Mouse (Mus musculus) CH12.LX (cell line): ENCODE measurements around the gene Gbe1. TPM values are rescaled to one million over a fixed set of nuclear protein-coding genes. Genes with fewer than 3 reads are reported as not detected.

ENCODE experiments used
- DNase-seq: peaks from one replicate; pipeline ENCODE4 v3.0.0-alpha.2; 2013; ENCODE audit errors: extremely low read depth
- H3K27ac ChIP-seq: 2 replicates; pipeline ENCODE4 v1.5.1; 2012; ENCODE audit warnings: low read depth, mild to moderate bottlenecking, control low read depth, moderate library complexity; ENCODE audit not compliant: insufficient read depth
- H3K27me3 ChIP-seq: replicated peaks from 2 replicates; pipeline ENCODE3; 2012; ENCODE audit warnings: inconsistent platforms
- H3K36me3 ChIP-seq, 2 experiments: replicated peaks in 1 of 2; 2 replicates each; pipeline versions ENCODE3 to v1.6.1; 2012; ENCODE audit warnings: inconsistent platforms in 1 of 2, low read length in 1 of 2, mild to moderate bottlenecking in 1 of 2, mixed read lengths in 1 of 2, moderate library complexity in 1 of 2; ENCODE audit not compliant: control insufficient read depth in 1 of 2, insufficient read depth in 1 of 2
- H3K4me1 ChIP-seq, 2 experiments: 2 replicates each; pipeline ENCODE4 v1.6.1; 2012; ENCODE audit warnings: inconsistent platforms in 1 of 2, moderate library complexity in 1 of 2; ENCODE audit not compliant: insufficient read depth in 2 of 2, control insufficient read depth in 1 of 2
- H3K4me2 ChIP-seq: 2 replicates; pipeline ENCODE4 v1.6.1; 2012; ENCODE audit warnings: low read depth, mild to moderate bottlenecking, control low read depth; ENCODE audit not compliant: poor library complexity, insufficient read depth, severe bottlenecking
- H3K4me3 ChIP-seq, 3 experiments: fragments of 150-350 bp in 1 of 3; sonication (generic) in 1 of 3; replicated peaks in 1 of 3; 2 replicates each; pipeline versions ENCODE3 to v1.5.1; 2011 to 2012; ENCODE audit warnings: low read depth in 2 of 3, low read length in 2 of 3, mild to moderate bottlenecking in 2 of 3, moderate library complexity in 2 of 3, control low read depth in 1 of 3, improper control_type of control experiment in 1 of 3, inconsistent platforms in 1 of 3, mixed read lengths in 1 of 3; ENCODE audit not compliant: poor library complexity in 1 of 3
- H3K79me2 ChIP-seq: replicated peaks from 2 replicates; pipeline ENCODE4 v1.6.1; 2012; ENCODE audit warnings: mild to moderate bottlenecking, moderate library complexity; ENCODE audit not compliant: control insufficient read depth, poor library complexity, insufficient read depth, severe bottlenecking; ENCODE audit errors: extremely low read depth
- H3K9ac ChIP-seq: 2 replicates; pipeline ENCODE4 v1.6.1; 2012; ENCODE audit warnings: low read depth, mild to moderate bottlenecking, control low read depth, moderate library complexity; ENCODE audit not compliant: insufficient read depth
- H3K9me3 ChIP-seq: replicated peaks from 2 replicates; pipeline ENCODE3; 2012; ENCODE audit warnings: low read length, inconsistent platforms, mixed read lengths
- BHLHE40 ChIP-seq: IDR thresholded peaks from 2 replicates; pipeline ENCODE4 v1.6.1; 2011; ENCODE audit warnings: mild to moderate bottlenecking, low read depth, low read length, improper control_type of control experiment
- CHD1 ChIP-seq: IDR thresholded peaks from 2 replicates; pipeline ENCODE4 v1.6.1; 2012; ENCODE audit warnings: low read depth, low read length, improper control_type of control experiment, inconsistent platforms
- CTCF ChIP-seq, 2 experiments: IDR thresholded peaks in 1 of 2; conservative IDR thresholded peaks in 1 of 2; 2 replicates each; pipeline ENCODE4 v1.5.1; 2011 to 2012; ENCODE audit warnings: low read depth in 2 of 2, low read length in 2 of 2, improper control_type of control experiment in 1 of 2, inconsistent platforms in 1 of 2, mild to moderate bottlenecking in 1 of 2, moderate library complexity in 1 of 2
- ELF1 ChIP-seq: IDR thresholded peaks from 2 replicates; pipeline ENCODE4 v1.6.1; 2014; ENCODE audit warnings: low read depth, mild to moderate bottlenecking, inconsistent platforms, low read length, improper control_type of control experiment
- EP300 ChIP-seq: IDR thresholded peaks from 2 replicates; pipeline ENCODE4 v1.6.1; 2011; ENCODE audit warnings: low read length, improper control_type of control experiment
- ETS1 ChIP-seq: conservative IDR thresholded peaks from 2 replicates; pipeline ENCODE4 v1.6.1; 2012; ENCODE audit warnings: low read depth, mild to moderate bottlenecking, inconsistent platforms, low read length, improper control_type of control experiment, moderate library complexity
- GABPA ChIP-seq: IDR thresholded peaks from 2 replicates; pipeline ENCODE4 v1.6.1; 2012; ENCODE audit warnings: low read depth, low read length, improper control_type of control experiment, inconsistent platforms; ENCODE audit not compliant: insufficient replicate concordance
- JUN ChIP-seq: IDR thresholded peaks from 2 replicates; pipeline ENCODE4 v1.6.1; 2011; ENCODE audit warnings: low read depth, mild to moderate bottlenecking, low read length, improper control_type of control experiment, moderate library complexity; ENCODE audit not compliant: insufficient read depth
- KAT2A ChIP-seq: IDR thresholded peaks from 2 replicates; pipeline ENCODE4 v1.6.1; 2012; ENCODE audit warnings: low read length, improper control_type of control experiment, inconsistent platforms; ENCODE audit not compliant: insufficient replicate concordance
- MAX ChIP-seq: IDR thresholded peaks from 2 replicates; pipeline ENCODE4 v1.6.1; 2011; ENCODE audit warnings: low read length, improper control_type of control experiment
- MAZ ChIP-seq: IDR thresholded peaks from 2 replicates; pipeline ENCODE4 v1.6.1; 2012; ENCODE audit warnings: low read depth, mild to moderate bottlenecking, inconsistent platforms, low read length, improper control_type of control experiment, moderate library complexity
- MYC ChIP-seq: IDR thresholded peaks from 2 replicates; pipeline ENCODE4 v1.6.1; 2011; ENCODE audit warnings: low read depth, mild to moderate bottlenecking, improper control_type of control experiment, low read length
- NELFE ChIP-seq: IDR thresholded peaks from 2 replicates; pipeline ENCODE4 v1.6.1; 2011; ENCODE audit warnings: low read depth, low read length, improper control_type of control experiment
- NRF1 ChIP-seq: IDR thresholded peaks from 2 replicates; pipeline ENCODE4 v1.6.1; 2014; ENCODE audit warnings: low read depth, mild to moderate bottlenecking, inconsistent platforms, low read length, improper control_type of control experiment, moderate library complexity
- POLR2A ChIP-seq: IDR thresholded peaks from 2 replicates; pipeline ENCODE4 v1.6.1; 2011; ENCODE audit warnings: low read depth, mild to moderate bottlenecking, improper control_type of control experiment, low read length
- POLR2AphosphoS2 ChIP-seq: IDR thresholded peaks from 2 replicates; pipeline ENCODE4 v1.6.1; 2011; ENCODE audit warnings: low read depth, low read length, improper control_type of control experiment
- RCOR1 ChIP-seq: conservative IDR thresholded peaks from 2 replicates; pipeline ENCODE4 v1.6.1; 2012; ENCODE audit warnings: low read depth, mild to moderate bottlenecking, inconsistent platforms, low read length, improper control_type of control experiment
- SIN3A ChIP-seq: IDR thresholded peaks from 2 replicates; pipeline ENCODE4 v1.6.1; 2012; ENCODE audit warnings: low read length, improper control_type of control experiment, inconsistent platforms
- TCF12 ChIP-seq: IDR thresholded peaks from 2 replicates; pipeline ENCODE4 v1.6.1; 2014; ENCODE audit warnings: low read depth, mild to moderate bottlenecking, inconsistent platforms, low read length, improper control_type of control experiment
- UBTF ChIP-seq: IDR thresholded peaks from 2 replicates; pipeline ENCODE4 v1.6.1; 2012; ENCODE audit warnings: low read depth, mild to moderate bottlenecking, inconsistent platforms, low read length, improper control_type of control experiment, moderate library complexity
- USF1 ChIP-seq: IDR thresholded peaks from 2 replicates; pipeline ENCODE4 v1.6.1; 2014; ENCODE audit warnings: low read depth, mild to moderate bottlenecking, inconsistent platforms, low read length, improper control_type of control experiment
- USF2 ChIP-seq: conservative IDR thresholded peaks from 2 replicates; pipeline ENCODE4 v1.6.1; 2011; ENCODE audit warnings: low read depth, low read length, improper control_type of control experiment
- ZC3H11A ChIP-seq: IDR thresholded peaks from 2 replicates; pipeline ENCODE4 v1.6.1; 2012; ENCODE audit warnings: low read depth, mild to moderate bottlenecking, inconsistent platforms, low read length, improper control_type of control experiment
- ZKSCAN1 ChIP-seq: IDR thresholded peaks from 2 replicates; pipeline ENCODE4 v1.6.1; 2012; ENCODE audit warnings: low read depth, inconsistent platforms, low read length, improper control_type of control experiment, borderline replicate concordance
- dilution Hi-C: fragments of 300-500 bp; cut with MboI; formaldehyde crosslinking; loops from 2 replicates; pipeline ENCODE4 v1.14.3; 2020; ENCODE audit warnings: low sequenced_read_pairs; ENCODE audit not compliant: extremely low pct_unique_long_range_greater_than_20kb, extremely low pct_ligation_motif_present
- in situ Hi-C: fragments of 300-500 bp; cut with MboI; formaldehyde crosslinking; loops from 3 replicates; pipeline ENCODE4 v1.14.3; 2019; ENCODE audit warnings: low sequenced_read_pairs, low pct_ligation_motif_present, low pct_unique_long_range_greater_than_20kb, mixed read lengths
- polyA plus RNA-seq: library from polyadenylated mRNA; unstranded; fragments of >175 nt; gene quantifications from 2 replicates; pipeline ENCODE4 v1.2.1, GENCODE M21; 2012; ENCODE audit warnings: low read depth; ENCODE audit not compliant: insufficient read length
- total RNA-seq, 2 experiments: library from RNA; depleted of rRNA; stranded (reverse); fragments of 300-350 nt in 1 of 2; fragments of >200 nt in 1 of 2; gene quantifications; 2 replicates each; pipeline ENCODE4 v1.2.3; 2012 to 2014

Gbe1 gene
- total RNA-seq (2012; rRNA removed) (not detected in 2 replicates), total RNA-seq (2014; rRNA removed) (not detected in 2 replicates), polyA plus RNA-seq (not detected in 2 replicates)

DNA sequence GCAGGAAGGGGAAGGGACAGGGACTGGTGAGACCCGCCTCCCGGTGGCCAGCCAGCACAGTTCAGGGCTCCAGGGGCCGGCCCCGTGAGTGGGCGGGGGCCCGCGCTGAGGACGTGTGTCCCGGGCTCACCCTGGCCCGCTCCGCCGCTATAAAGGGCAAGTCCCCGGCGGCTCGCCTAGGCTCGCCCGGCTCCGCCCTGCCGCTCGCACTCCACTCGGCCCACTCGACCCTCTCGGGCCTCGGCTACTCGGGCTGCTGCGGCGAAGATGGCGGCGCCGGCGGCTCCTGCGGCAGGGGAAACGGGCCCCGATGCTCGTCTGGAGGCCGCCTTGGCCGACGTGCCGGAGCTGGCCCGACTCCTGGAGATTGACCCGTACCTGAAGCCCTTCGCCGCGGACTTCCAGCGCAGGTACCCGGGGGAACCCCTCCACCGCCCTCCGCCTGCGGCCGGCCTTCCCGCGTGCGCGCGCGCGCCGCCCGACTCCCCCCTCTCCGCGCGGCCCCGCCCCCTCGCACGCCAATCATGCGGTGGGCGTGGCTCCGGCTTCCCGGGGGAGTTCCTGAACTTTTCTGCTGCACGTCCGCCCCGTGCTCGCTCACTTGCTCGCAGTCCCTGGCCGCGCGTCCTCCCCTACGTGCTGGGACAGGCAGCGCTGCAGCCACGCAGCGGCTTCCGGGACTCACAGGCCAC is at the start of gene Gbe1:
Gene Gbe1 (plus strand): TSS at position 64 of the 692 bp plus-strand sequence.
- in situ Hi-C loops, result no loop called here
- H3K27ac ChIP-seq, result no peak within 1 kb of the TSS
- dilution Hi-C loops, result no loop called here
- no peak within 1 kb of the TSS for H3K4me3 ChIP-seq
- no peak for TF ChIP-seq CHD1
- no peak for TF ChIP-seq CTCF (conservative IDR thresholded peaks at IDR 0.05 in 1 of 2, IDR thresholded peaks at IDR 0.05 in 1 of 2; ENCODE audit: low read depth in 2 of 2, low read length in 2 of 2)
- no peak for TF ChIP-seq MAZ
- TF ChIP-seq SIN3A, result no peak
- no peak for TF ChIP-seq ELF1
- TF ChIP-seq TCF12, result no peak
- no peak for TF ChIP-seq MAX
- no peak for TF ChIP-seq POLR2A
- TF ChIP-seq MYC, result no peak
- TF ChIP-seq USF2, result no peak
- TF ChIP-seq NELFE, result no peak
- no peak for TF ChIP-seq JUN
- no peak for TF ChIP-seq UBTF
- TF ChIP-seq GABPA, result no peak
- TF ChIP-seq ETS1, result no peak
- TF ChIP-seq ZKSCAN1, result no peak
- no peak for TF ChIP-seq BHLHE40
- H3K36me3 ChIP-seq, result no peaks in the 10 kb centered on the region
- no peak within 1 kb of the TSS for H3K4me2 ChIP-seq
- H3K4me1 ChIP-seq, result no peaks in the 10 kb centered on the region
- no peaks in the 10 kb centered on the region for H3K79me2 ChIP-seq
- H3K9me3 ChIP-seq, result peaks cover 76% of the 10 kb centered on the region
- no peaks in the 10 kb centered on the region for H3K27me3 ChIP-seq
- H3K9ac ChIP-seq, result no peak within 1 kb of the TSS
- no peak for DNase-seq

DNA sequence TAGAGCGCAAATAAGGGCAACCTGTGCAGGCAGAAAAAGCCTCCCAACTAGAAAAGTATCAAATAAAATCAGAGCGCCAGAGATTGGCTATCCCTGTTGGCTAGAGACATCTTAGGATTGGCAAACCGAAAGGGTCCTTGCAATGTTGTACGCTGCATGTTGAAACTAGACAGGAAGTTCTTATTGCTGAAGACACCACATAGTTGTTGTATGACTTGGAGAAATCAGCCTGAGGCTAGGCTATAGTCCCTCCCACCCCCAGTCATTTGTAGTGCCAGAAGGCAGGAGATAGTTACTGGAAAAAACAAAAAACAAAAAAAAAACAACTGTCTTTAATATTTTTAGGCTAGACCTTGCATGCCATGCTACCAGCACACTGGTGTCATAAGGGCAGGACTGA is 3.1 kb upstream of the Gbe1 start:
- H3K27me3 ChIP-seq, result no peaks in the 10 kb centered on the region
- no peak overlapping the region for H3K4me2 ChIP-seq
- TF ChIP-seq NELFE (no peak), MAZ (no peak), KAT2A (no peak), NRF1 (no peak), ZC3H11A (no peak), UBTF (no peak), POLR2A (no peak), RCOR1 (no peak), USF1 (no peak), ZKSCAN1 (no peak), EP300 (no peak), POLR2AphosphoS2 (no peak)
- DNase-seq, result no peak
- no peaks in the 10 kb centered on the region for H3K79me2 ChIP-seq
- dilution Hi-C loops, result no loop called here
- in situ Hi-C loops, result no loop called here
- no peaks in the 10 kb centered on the region for H3K4me1 ChIP-seq
- no peak overlapping the region for H3K27ac ChIP-seq
- peaks cover 75% of the 10 kb centered on the region for H3K9me3 ChIP-seq
- no peak overlapping the region for H3K4me3 ChIP-seq
- no peak overlapping the region for H3K9ac ChIP-seq
- no peaks in the 10 kb centered on the region for H3K36me3 ChIP-seq
